Mouse (Mus musculus) urinary bladder, adult 2 months (tissue): Measurements from ENCODE around the gene Zfp580. TPM values are rescaled to one million over a fixed set of nuclear protein-coding genes. Genes with fewer than 3 reads are reported as not detected.

Experiments used
- polyA plus RNA-seq: library from polyadenylated mRNA; depleted of rRNA; stranded (reverse); fragments of >200 nt; gene quantifications from 2 replicates; pipeline ENCODE4 v1.2.3, GENCODE M21; 2012; rRNA removed

The Zfp580 gene
- polyA plus RNA-seq, 1 experiment, result 12.1 TPM

Other genes starting within 250 kb of the Zfp580 start
- gene Ube2s, start 238.9 kb upstream of the Zfp580 start, polyA plus RNA-seq, result 115 and 129 TPM in 2 replicates
- gene Shisa7, start 206.8 kb upstream of the Zfp580 start, polyA plus RNA-seq, result 1.1 and 1.3 TPM in 2 replicates
- 16.3 and 19.4 TPM in 2 replicates for gene Isoc2b, start 181.3 kb upstream of the Zfp580 start, polyA plus RNA-seq
- gene Isoc2a, start 174.4 kb upstream of the Zfp580 start, polyA plus RNA-seq, result 17.1 and 21.3 TPM in 2 replicates
- 0.15 and 0.22 TPM in 2 replicates for gene Gm36210, start 145.0 kb upstream of the Zfp580 start, polyA plus RNA-seq
- 7.7 and 10.1 TPM in 2 replicates for gene Zfp628, start 136.3 kb upstream of the Zfp580 start, polyA plus RNA-seq
- 10.6 and 14.1 TPM in 2 replicates for gene Nat14, start 129.5 kb upstream of the Zfp580 start, polyA plus RNA-seq
- gene Ssc5d, start 125.8 kb upstream of the Zfp580 start, polyA plus RNA-seq, result 10.5 and 12.9 TPM in 2 replicates
- gene Sbk2, start 87.1 kb upstream of the Zfp580 start, polyA plus RNA-seq, result 0.29 and 0.46 TPM in 2 replicates
- gene Sbk3, start 80.4 kb upstream of the Zfp580 start, polyA plus RNA-seq, result 0.25 and 0.44 TPM in 2 replicates
- gene Zfp579, start 55.4 kb upstream of the Zfp580 start, polyA plus RNA-seq, result 35.6 and 38.2 TPM in 2 replicates
- 25.1 and 25.4 TPM in 2 replicates for gene Zfp524, start 37.1 kb upstream of the Zfp580 start, polyA plus RNA-seq
- 19.5 and 22.8 TPM in 2 replicates for gene Fiz1, start 36.8 kb upstream of the Zfp580 start, polyA plus RNA-seq
- 0.25 TPM in 1 of 2 replicates, not detected in the other for gene Gm44973, start 36.0 kb upstream of the Zfp580 start, polyA plus RNA-seq
- 18.8 and 27.1 TPM in 2 replicates for gene Zfp865, start 31.2 kb upstream of the Zfp580 start, polyA plus RNA-seq
- gene Ccdc106, start 31.0 kb upstream of the Zfp580 start, polyA plus RNA-seq, result 13.1 and 13.7 TPM in 2 replicates
- gene 4632433K11Rik, start 17.4 kb upstream of the Zfp580 start, polyA plus RNA-seq, result not detected in 2 replicates
- gene Zfp784, start 13.1 kb upstream of the Zfp580 start, polyA plus RNA-seq, result 9.5 and 9.6 TPM in 2 replicates
- gene U2af2, start 10.6 kb downstream of the Zfp580 start, polyA plus RNA-seq, result 160 and 166 TPM in 2 replicates
- gene Epn1, start 28.7 kb downstream of the Zfp580 start, polyA plus RNA-seq, result 82.8 and 93.1 TPM in 2 replicates
- gene Rfpl4, start 65.4 kb downstream of the Zfp580 start, polyA plus RNA-seq, result not detected in 2 replicates
- 0.43 and 0.59 TPM in 2 replicates for gene Rasl2-9, start 74.4 kb downstream of the Zfp580 start, polyA plus RNA-seq
- gene Vmn1r55, start 98.1 kb downstream of the Zfp580 start, polyA plus RNA-seq, result not detected in 2 replicates
- gene Vmn1r56, start 145.2 kb downstream of the Zfp580 start, polyA plus RNA-seq, result not detected in 2 replicates
- not detected in 2 replicates for gene Vmn1r57, start 167.0 kb downstream of the Zfp580 start, polyA plus RNA-seq